Mouse (Mus musculus): Measurements from ENCODE around the gene Aldh1l1.

Aldh1l1 gene

DNA sequence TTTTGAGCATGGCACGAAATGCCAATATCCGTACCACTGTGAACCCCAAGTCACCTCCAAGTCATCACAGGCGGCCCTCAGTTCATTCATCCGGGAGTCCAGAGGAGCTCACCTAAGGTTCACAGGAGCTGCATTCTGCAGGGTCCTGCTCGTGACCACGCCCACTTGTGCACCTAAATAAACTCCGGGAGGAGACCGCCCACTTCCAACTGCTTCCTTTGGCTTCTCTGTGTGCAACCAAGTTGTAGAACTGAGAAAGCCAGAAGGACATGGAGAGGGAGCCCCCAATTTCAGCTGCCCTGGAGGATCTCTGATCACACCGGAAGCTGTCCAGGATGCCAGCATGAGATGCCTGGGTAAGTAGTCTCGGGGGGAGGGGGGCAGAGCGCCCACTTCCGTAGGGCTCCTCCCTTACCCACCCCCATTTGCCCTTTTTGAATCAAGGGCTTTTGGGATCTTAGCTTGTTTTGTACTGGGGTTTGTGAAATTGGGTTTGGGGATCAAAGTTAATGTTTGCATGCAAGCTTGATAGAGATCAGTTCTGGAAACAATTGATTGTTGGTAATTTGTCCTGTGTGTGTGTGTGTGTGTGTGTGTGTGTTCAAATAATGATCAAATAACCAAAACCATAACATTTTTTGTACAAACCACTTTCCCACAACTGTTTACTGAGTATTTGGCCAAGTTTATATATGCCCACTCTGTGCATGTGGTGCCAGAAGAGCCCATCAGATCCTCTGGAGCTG lies at the start of gene Aldh1l1:
Gene Aldh1l1, plus strand, starts transcription at position 252 of the 746 bp plus-strand sequence.
- DNase-seq (ENCODE audit: low spot score): no peak

DNA sequence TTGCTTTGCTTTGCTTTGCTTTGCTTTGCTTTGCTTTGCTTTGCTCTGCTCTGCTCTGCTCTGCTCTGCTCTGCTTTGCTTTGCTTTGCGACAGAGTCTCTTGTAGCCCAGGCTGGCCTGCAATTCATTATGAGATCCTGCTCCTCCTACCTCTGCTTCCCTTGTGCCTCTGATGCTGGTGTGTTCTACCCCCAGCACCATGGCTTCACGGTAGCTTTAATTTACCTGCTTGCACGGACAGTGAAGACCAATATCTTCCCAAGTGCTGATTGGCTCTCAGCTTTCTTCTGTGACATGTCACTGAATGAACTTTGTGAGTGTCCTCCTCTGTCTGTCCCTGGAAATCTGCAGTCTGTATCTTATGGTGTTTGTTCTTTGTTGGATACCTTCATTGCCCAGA lies 49.2 kb upstream of the Aldh1l1 start:
- DNase-seq (ENCODE audit: low spot score): no peak

DNA sequence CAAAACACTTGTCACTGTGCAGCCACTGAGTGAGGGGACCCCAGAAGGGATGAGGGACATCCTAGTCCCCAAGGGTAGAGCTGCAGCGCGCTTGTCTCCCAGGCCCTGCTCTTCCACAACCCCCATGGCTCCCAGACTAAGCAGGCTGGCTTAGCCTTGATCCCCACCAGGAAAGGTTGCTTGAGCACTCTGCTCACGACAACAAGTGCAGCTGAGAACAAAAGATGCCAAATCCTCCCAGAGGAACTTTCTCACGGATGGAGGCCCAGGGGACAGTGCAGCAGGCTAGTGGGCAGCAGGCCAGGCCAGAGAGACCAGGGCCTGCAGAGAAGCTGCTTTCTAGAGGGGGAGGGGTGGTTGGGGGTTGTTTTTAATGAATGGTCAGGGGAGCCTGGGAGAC lies 39.3 kb upstream of the Aldh1l1 start:
- no peak for DNase-seq (ENCODE audit: low spot score)

DNA sequence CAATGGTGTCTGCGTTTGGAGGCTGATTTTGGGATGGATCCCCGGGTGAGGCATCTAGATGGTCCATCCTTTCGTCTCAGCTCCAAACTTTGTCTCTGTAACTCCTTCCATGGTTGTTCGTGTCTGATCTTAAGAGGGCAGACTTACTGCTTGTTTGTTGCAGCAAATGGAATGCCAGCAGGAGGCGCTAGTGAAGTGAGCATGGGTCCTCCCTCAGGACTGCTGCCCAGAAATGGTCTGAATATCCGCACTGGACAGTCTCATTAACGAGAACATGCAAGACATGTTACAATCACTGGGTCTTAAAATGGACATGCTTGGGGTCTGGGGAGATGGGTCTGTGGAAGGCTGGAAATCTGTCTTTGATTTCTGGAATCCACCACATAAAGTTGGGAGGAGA lies 36.0 kb upstream of the Aldh1l1 start:
- DNase-seq (ENCODE audit: low spot score): peak; percentile 62

DNA sequence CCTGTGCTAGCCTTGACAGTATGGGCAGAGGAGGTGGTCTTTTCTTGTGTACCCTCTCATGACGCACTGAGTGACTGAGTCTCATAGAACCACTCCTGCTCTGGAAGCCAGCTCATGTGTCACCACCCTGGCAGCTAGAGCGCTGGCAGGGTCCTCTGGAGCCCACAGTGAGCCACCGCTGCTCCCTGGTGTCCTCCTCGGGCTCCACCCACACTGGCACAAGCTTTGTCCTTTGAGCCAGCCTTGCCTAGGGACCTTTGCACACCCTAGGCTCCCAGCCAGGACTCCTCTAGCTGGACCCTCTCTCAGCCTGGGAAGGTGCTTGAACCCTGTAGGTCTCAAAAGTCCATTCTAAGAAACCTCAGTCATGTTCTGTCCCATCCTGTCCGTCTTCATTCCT lies 35.5 kb upstream of the Aldh1l1 start:
- no peak for DNase-seq (ENCODE audit: low spot score)

DNA sequence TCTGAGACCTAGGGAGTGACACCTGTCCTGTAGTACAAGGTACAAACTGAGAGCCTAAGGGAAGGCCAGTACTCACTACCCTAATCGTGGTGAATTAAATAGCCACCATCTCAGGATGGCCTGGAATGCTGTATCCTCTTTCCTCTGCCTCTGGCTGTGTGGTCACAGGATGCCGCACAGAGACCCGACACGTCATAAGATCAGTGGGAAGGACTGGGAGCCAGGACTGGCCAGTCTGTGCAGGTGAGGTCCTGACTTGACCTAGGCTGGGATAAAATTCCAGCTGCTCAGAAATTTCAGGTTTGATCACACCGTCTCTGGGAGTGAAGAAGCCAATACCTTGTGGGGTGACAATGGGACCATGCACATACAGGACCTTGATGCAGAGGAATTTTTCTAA lies 34.7 kb upstream of the Aldh1l1 start:
- no peak for DNase-seq (ENCODE audit: low spot score)

DNA sequence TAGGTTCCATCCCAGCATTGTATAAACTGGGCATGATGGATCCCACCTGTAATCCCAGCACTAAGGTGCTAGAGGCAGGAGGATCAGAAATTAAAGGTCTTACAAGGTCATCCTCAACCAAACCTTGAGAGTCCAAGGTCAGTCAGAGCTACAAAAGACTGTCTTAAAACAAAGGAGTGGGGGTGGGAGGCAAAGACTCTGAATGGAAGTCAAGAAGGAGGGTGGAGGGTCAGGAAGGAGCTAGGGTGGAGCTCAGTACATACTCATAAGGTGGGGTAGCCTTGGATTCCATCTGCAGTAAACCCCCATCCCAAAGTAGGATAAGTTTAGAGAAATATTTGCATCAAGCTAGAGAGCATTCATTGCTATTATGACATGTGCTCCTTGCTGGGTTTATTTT lies 33.6 kb upstream of the Aldh1l1 start:
- no peak for DNase-seq (ENCODE audit: low spot score)

DNA sequence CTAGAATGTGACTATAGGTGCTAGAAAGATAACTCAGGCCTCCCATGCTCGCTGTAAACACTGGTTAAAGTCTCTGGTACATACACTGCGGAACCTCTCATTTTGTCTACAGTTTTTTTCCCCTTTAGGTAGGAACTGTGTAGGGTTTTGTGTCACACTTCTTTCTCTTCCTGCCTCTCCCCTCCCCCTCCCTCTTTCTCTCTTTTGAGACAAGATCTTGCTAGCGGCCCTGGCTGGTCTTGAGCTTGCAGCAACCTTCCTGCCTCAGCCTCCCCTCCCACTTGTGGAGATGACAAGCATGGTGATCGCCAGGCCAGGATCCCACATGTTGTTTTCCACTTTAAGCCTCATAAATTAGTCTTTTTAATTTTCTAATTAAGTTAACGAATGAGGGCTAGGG lies 32.5 kb upstream of the Aldh1l1 start:
- no peak for DNase-seq (ENCODE audit: low spot score)

DNA sequence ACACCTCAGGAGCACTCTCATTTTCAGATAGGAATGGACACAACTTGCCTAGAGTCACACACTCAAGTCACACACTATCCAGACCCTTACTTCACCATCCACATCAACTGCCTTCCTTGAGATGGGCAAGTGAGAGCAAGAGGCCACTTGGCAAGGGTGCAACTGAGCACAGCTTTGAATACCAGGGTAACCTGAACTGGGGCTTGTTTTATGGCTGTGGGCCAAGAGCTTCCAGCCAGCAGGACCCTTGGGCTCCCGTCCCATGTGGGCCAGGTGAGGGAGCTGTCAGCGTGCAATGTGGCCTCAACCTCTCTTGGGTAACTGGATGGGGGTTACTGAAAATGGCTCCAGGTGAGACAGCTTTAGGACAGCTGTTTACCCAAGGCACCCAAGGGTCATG lies 28.8 kb upstream of the Aldh1l1 start:
- DNase-seq (ENCODE audit: low spot score): no peak

DNA sequence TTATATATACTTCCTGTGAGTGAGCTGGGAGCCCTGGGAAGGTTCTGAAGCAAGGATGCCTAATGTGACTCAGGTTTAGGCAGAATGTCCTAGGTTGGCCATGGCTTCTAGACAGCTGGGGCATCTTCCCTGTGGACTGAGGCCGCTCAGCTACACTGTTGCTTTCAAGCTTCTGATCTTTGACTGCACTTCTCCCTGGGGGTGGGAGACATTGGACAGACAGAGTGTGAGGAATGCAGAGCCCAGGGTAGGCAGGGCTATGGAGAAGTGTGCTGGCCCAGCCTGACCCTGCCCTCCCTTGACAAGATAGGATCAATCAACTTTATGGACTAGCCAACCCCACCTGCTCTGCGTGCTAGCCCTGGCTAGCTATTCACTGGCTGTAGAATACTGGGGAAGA lies 25.0 kb upstream of the Aldh1l1 start:
- no peak for DNase-seq (ENCODE audit: low spot score)

DNA sequence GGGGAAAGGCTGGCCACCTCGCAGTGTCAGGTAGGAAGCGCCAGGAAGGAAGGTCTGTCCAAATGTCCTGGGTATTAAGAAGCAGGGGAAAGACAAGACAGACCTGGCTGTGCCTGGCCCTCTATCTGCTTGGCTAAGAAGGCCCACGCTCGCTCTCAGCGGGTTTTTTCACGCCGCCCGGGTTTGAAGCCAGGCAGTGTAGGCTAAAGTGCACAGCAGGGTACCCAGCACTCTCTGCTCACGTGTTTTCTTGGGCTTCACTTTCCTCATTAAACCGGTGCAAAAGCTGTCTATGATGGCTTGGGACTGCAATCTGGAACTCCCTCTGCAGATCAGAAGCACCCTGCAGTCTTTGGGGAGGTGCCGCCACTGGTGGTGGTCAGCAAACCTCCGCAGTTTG lies 24.5 kb upstream of the Aldh1l1 start:
- no peak for DNase-seq (ENCODE audit: low spot score)

DNA sequence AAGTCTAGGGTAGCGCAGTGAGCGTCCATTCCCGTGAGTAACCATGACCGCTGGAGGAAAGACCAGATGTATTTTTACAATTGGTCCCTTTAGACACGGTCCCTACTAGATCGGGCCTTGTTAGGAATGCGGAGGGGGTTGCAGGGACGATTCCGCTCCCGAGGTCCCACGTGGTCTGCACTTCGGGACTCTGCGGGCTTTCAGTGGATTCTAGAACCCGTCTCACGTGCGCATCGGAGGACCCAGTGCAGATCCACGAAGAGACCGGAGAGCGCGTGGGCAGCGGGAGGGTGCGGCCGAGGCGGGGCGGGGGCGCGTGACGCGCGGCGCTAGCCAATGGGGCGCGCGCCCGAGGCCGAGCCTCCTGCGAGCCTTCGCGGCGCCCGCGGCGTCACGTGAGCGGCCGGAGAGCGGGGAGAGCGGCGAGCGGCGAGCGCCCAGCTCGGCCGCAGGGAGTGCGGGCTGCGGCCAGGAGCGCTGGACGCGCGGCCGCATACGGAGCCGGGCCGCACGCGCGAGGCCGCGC lies 24.0 kb upstream of the Aldh1l1 start, which contains the start of gene Klf15:
Gene Klf15, plus strand, starts transcription at position 396 of the 526 bp plus-strand sequence.
- DNase-seq (ENCODE audit: low spot score): peak; percentile 75

DNA sequence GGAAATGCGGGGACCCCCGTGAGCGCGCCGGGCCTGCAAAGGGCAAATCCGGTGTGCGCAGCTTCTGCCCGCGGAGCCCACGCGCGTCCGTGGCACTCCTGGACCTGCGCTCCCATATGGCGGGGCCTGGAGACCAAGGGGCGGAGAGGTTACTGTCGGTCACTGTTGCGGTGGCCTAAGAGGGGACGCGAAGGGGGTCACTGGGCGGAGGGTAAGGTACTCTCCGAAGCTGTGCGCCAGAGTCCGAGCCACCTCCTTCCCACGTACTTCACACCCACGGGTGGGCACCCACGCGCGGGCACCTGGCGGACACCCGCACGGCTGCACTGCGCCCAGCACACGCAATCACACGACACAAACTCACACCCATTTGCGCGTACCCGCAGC lies 23.4 kb upstream of the Aldh1l1 start:
- no peak for DNase-seq (ENCODE audit: low spot score)

DNA sequence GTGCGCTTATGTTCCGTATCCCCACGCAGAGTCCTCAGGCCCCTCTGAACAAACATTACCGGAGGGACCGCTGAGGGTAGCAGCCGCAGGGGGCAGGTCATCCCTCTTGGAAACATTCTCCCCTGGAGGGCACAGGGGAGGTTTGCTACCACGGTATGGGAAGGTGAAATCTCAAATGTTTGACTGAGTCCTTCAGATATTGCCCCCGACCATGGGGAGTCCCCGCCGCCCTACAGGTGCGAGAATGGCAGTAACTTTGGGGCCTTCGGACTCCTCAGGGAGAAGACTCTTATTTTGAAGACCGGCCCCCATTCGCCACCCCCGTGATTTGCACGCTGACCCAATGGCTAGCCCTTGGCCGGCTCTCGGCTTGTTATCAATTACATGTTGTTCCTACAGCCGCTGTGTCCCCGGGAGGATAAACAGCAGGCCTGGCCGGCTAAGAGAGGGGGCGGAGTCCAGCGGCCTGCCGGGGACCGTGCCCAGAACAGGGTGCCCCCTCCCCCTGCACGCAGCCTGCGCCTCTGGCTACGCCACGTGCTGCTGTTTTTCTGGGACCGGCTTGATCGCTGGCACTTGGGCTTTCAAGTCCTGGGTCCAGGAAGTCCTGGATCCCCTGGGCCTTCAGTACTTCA lies 22.9 kb upstream of the Aldh1l1 start:
- DNase-seq (ENCODE audit: low spot score): peak; percentile 97

DNA sequence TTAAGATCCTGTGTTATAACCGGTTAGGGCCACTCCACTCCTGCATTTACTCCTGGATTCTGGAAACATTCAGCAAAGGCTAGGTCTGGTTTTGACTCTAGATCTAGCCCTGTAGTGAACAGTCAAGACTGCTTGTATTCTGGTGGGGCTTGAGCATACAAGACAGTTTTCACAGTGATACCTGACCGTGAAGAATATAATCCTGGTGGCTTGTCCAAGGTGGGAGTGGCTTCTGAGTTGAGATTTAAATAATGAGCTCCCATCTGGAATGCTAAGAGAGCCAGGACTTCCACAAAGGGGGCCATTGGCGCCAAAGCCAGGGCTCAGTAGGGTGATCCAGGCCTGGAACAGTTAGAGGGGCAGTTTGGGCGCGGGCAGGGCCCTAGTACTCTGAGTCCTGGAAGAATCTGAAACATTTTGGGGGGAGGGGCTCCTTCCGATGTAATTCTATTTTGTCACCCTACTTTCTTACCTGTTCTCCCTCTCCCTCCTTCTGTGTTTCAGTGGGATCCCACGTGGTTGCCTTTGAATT lies 22.3 kb upstream of the Aldh1l1 start:
- DNase-seq (ENCODE audit: low spot score): no peak

DNA sequence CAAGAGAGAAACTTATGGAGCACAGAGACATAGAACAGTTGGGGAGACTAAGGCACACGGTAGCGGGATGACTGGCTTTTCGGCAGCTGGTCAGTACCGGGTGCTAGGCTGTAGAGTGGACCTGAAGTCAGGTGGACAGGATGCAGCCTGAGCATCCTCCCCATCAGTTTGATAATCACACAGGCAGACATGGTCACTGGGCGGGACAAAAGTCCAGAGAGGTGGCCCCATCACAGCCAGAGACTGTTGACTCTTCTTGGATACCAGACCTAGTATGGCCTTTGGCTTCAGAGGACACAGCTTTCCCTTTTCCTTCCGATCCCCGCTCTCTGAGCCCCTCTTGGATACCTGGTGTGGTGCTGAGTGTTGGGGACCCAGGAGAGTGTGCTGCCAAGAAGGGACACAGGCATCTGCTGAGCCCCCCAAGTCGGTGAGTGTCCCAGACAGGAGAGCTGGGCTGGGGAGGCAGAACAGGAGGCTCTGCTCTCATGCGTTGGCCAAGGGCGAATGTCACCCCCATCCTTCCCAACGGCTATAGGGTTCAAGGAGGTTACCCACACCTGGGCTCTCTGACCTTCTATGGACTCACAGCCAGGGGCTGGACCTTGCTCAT lies 21.1 kb upstream of the Aldh1l1 start:
- no peak for DNase-seq (ENCODE audit: low spot score)

DNA sequence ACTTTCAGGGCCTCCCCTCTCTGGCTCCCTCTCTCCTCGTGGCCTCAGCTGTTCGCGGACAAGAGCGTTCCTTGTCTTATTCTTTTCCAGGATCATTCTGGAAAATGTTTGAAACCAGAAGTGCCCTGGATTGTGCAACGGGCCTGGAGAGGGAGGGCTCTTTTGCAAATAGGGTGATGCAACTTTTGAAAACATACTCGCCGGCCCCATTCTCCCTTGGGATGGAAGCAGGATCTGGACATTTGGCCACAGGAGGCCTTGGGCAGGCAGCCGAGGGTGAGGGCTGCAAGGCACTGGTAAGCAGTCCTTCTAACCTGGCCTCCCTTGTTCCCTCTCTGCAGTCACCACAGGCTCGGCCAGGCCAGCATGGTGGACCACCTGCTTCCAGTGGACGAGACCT lies 20.1 kb upstream of the Aldh1l1 start:
- peak; percentile 76 for DNase-seq (ENCODE audit: low spot score)

DNA sequence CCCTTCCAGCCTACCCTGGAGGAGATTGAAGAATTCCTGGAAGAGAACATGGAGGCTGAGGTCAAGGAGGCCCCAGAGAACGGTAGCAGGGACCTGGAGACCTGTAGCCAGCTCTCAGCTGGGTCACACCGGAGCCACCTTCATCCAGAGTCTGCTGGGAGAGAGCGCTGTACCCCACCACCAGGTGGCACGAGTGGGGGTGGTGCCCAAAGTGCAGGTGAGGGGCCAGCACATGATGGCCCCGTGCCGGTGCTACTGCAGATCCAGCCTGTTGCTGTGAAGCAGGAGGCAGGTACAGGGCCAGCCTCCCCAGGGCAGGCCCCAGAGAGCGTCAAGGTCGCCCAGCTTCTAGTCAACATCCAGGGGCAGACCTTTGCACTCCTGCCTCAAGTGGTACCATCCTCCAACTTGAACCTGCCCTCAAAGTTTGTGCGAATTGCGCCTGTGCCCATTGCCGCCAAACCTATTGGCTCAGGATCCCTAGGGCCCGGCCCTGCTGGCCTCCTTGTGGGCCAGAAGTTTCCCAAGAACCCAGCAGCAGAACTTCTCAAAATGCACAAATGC lies 19.3 kb upstream of the Aldh1l1 start:
- DNase-seq (ENCODE audit: low spot score): no peak

DNA sequence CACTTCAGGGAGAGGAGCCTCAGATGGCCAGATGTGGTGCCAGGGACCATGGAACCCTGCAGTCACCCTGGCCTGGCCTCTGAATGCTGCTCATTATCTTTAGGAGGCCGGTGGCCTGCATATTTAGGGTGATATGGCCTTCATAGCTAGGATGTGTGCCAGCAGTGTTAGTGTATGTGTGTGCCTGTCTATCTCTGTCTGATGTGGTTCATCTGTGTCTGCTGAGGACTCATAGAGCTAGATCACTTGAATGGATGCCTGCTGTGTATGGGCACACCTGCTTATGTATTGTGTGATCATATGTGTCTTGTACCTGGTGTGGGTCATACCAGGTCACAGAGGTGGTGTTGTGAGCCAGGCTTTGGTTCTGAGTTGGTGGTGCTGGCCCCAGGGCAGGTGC lies 18.0 kb upstream of the Aldh1l1 start:
- DNase-seq (ENCODE audit: low spot score): no peak

DNA sequence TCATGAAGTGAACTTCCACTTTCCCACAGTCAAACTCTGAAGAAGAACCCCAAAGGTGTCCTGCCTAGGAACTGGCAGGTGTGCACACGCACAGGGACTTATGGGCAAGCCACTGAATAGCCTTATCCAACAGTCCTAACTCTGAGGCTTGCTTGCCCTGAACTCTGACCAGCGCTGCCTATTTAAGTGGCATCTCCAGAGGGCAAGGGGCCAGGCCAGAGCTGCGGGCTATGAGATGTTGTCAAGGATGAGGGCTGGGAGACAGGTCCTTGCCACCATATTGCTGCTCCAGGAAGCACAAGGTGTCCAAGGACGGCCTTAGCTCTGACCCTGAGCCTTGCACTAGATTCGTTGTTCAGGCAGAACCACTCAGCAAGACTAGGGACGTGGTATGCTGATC lies 17.2 kb upstream of the Aldh1l1 start:
- no peak for DNase-seq (ENCODE audit: low spot score)

DNA sequence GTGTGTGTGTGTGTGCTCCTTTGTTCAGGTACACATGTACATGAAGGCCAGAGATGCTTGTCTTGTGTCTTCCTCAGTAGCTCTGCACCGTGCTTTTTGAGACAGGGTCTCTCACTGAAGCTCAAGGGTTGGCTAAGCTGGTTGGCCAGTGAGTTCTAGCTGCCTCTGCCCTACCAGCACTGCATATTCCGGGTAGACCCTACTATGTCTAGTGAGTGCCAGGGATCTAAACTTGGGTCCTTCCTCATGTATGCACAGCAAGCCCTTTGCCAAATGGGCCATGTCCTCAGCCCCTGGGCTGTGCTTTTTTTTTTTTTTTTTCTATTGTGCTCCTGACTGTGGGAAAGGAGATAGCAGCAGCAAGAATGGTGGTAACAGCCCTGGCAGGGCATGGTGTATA lies 16.0 kb upstream of the Aldh1l1 start:
- no peak for DNase-seq (ENCODE audit: low spot score)

DNA sequence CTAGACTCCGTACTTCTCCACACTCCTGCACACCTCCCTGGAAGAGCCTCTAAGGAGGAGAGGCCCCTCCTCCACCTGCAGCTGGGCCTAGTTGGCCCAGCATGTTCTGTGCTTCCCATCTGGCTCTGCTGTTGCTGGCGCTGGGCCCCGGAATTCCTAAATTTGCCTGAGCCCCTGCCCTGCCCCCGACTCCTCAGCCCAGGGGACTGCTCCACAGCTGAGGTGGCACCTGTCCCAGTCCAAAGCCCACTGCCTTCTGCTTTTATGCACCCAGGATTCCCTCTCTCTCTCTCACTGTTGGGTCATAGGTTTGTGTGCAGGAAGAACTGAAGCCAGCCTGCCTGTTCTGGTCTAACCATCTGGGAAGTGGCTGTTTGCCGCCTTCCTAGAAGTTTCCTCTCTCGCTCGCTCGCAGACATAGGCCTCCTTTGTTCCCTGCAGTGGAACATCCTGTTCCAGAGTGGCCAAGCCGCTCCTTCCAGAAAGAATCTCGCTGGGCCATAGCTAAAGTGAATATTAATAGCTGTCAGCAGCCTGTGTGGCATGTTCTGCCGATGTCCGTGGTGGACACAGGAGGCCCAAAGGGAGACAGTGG lies 15.2 kb upstream of the Aldh1l1 start:
- DNase-seq (ENCODE audit: low spot score): no peak
